Mouse (Mus musculus) mature B cell (primary cell): ENCODE results near the gene Masp2.

Experiments
- in situ Hi-C: fragments of 300-500 bp; cut with MboI; formaldehyde crosslinking; loops from 2 replicates; pipeline ENCODE4 v1.14.3; 2019

Masp2 gene

GRCm38 (mm10) chr4:148602357-148603120 is at the start of gene Masp2:
Gene Masp2 (plus strand): TSS chr4:148602554.
- in situ Hi-C loops, result loop anchor here (25.0 kb wide), 1 partner anchor 440 kb away; the partner anchor contains the start of genes Fbxo2, Fbxo44 and Fbxo6

GRCm38 (mm10) chr4:148557766-148558165 is 44.6 kb upstream of the Masp2 start:
- in situ Hi-C loops, result no loop called here

GRCm38 (mm10) chr4:148558297-148559000 is 43.9 kb upstream of the Masp2 start, which contains the start of gene Exosc10:
Gene Exosc10 (plus strand): TSS chr4:148558429.
- in situ Hi-C loops, result no loop called here

- in situ Hi-C loops, result no loop called here
Observed at GRCm38 (mm10) chr4:148562676-148563075, 39.7 kb upstream of the Masp2 start.

DNA sequence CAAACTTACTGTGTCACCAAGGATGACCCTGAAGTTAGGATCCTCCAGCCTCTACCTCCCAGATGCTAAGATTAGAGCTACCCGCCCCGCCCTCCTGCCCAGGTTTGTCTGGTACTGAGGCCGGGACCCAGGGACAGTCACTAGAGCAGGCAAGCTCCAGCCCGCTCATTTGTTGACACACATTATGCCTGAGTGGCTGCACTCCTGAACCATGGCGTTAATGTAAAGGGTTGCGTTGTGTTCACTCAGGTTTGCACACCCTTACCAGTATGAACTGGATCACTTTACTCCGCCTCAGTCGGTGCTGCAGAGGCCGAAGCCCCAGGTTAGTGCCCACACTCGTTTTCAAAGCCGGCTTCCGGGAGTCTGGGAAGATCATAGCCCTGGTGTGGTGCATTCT is 38.8 kb upstream of the Masp2 start:
- in situ Hi-C loops, result no loop called here

- in situ Hi-C loops, result no loop called here
Observed at GRCm38 (mm10) chr4:148570138-148570537, 32.2 kb upstream of the Masp2 start.

- in situ Hi-C loops, result no loop called here
Observed at GRCm38 (mm10) chr4:148570693-148571295, 31.6 kb upstream of the Masp2 start.

DNA sequence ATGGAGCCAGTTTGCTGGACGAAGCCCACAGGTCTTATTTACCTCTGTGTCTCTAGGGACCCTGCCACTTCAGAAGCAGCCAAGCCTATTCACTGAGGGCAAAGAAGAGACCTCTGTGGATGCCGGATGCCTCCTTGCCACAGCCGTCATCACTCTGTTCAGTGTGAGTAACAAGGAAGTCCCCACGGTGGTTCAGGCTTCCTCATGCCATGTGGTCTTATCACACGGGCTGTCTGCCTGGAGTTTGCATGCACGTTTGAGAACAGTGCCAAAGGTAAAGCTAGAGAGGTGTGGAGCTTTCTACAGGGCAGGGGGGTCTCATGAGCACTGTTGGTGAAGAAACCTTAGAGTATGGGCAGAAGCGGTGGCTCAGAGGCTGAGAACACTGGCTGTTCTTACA is 29.1 kb upstream of the Masp2 start:
- in situ Hi-C loops, result no loop called here

GRCm38 (mm10) chr4:148580765-148581164 is 21.6 kb upstream of the Masp2 start:
- in situ Hi-C loops, result no loop called here

- in situ Hi-C loops, result no loop called here
Observed at GRCm38 (mm10) chr4:148581422-148581821, 20.9 kb upstream of the Masp2 start.

DNA sequence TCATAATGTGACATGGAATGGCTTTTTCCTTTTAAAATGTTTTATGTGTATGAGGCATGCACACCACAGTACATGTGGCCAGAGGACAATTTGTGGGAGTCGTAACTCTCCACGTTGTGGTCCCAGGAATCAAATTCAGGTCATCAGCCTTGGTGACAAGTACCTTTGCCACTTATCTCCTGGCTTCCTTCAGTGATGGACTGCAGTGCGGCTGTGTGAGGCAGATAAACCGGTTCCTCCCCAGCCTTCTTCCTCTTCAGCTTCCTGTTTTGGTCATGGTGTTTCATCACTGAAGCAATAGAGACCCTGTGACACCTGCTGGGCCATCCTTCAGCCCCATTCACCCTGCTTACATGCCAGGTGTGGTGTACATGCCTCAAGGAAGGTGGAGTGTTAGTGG is 19.1 kb upstream of the Masp2 start:
- in situ Hi-C loops, result no loop called here

- in situ Hi-C loops, result no loop called here
Observed at GRCm38 (mm10) chr4:148586648-148587047, 15.7 kb upstream of the Masp2 start.

GRCm38 (mm10) chr4:148588793-148589192 is 13.6 kb upstream of the Masp2 start:
- in situ Hi-C loops, result no loop called here

DNA sequence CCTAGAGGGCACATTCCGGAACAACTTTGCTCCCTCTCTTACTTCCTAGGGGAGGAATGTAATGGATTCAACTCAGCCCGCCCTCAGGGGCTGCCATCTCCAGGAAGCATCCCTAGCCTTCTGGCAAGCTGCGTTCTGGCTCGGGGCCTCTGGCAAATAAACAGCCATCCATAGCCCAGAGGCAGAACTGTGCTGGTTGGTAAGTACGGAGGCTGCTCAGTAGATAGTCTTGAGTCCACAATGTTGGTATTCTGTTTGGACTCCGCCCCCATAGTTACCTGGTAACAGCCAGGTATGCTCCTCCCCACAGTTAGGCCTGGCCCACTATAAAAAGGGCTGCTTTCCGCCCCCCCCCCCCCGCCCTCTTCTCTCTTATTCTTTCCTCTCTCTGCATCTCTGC is 12.8 kb upstream of the Masp2 start:
- in situ Hi-C loops, result no loop called here

DNA sequence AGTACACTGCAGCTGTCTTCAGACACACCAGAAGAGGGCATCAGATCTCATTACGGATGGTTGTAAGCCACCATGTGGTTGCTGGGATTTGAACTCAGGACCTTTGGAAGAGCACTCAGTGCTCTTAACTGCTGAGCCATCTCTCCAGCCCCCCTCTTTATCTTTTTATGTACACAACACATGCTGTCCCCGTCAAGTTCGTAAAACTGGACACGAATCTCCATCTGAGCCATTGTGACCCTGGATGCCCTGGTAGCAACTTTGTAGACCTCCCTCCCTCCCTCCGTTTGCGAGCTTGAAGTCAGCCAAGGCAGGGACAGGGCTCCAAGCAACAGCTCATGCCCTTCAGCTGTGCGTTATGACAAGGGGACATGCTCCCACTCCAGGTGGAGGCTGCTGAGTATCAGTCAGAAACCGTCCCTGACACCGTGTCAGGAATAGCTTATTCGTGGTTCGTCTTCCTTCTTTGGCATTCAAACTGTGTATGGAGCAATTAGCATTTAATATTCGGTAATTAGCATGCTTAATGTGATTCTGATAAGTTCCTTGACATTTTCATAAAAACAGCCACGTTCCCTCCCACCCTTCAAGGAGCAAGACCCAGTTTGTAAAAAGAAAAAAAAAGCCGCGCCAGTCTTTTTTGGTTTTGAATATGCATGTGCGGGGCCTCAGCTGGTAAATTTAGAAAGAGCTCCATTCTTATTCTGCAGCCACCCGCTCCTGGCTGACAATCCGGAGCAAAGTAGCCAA is 11.8 kb upstream of the Masp2 start:
- in situ Hi-C loops, result no loop called here

- in situ Hi-C loops, result no loop called here
Observed at GRCm38 (mm10) chr4:148591171-148591630, 11.2 kb upstream of the Masp2 start, which contains the start of gene Srm. Gene Srm (plus strand): TSS chr4:148591503.

GRCm38 (mm10) chr4:148591637-148592380 is 10.5 kb upstream of the Masp2 start:
- in situ Hi-C loops, result no loop called here

GRCm38 (mm10) chr4:148593996-148594395 is 8.4 kb upstream of the Masp2 start:
- in situ Hi-C loops, result no loop called here

- in situ Hi-C loops, result no loop called here
Observed at GRCm38 (mm10) chr4:148595916-148596315, 6.4 kb upstream of the Masp2 start.

DNA sequence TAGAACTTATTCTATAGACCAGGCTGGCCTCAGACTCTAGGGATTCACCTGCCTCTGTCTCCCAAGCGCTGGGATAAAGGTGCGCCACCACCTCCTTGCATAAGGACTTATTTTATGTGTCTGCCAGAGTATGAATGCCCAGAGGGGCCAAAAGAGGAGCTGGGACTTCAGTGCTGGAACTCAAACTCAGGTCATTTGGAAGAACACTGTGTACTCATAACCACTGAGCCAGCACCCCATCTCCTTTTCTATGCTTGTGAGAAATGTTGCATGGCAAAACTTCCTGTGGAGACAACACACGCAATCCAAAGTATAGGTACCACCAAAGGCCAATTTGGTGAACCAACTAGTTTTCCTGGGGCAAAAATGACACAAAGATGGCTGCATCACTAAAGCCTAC is 5.6 kb upstream of the Masp2 start:
- in situ Hi-C loops, result no loop called here

DNA sequence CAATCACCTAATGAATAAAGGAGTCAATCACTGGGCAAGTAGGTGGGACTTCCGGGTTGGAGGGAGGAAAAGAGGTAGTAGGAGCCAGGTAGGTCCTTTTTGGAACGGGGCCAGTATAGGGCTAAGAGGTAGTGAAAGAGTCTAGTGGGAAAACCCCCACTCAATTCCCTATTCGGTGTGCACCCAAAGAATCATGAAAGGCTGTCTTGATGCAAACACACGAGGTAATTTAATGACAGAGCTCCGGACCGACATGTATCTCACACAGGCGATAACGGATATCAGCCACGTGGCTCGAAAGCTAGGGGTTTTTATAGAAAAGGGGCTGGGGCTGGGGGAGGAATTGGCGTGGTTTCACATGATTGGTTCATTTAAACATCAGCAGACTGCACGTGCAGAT is 3.5 kb upstream of the Masp2 start:
- in situ Hi-C loops, result no loop called here
